Mouse (Mus musculus) thymus, adult 2 months (tissue): ENCODE data around the gene Creb3l1.

Experiments
- CTCF ChIP-seq: fragments of 200-500 bp; IDR thresholded peaks from 2 replicates; pipeline ENCODE4 v1.5.1; 2012; ENCODE audit warnings: mild to moderate bottlenecking, control low read depth, low read length, moderate library complexity, borderline replicate concordance; ENCODE audit not compliant: control insufficient read depth, poor library complexity, insufficient read depth; ENCODE audit errors: extremely low read depth
- POLR2A ChIP-seq: fragments of 200-500 bp; IDR thresholded peaks from 2 replicates; pipeline ENCODE4 v1.6.1; 2012; ENCODE audit warnings: mild to moderate bottlenecking, low read length, control low read depth, moderate library complexity; ENCODE audit not compliant: control insufficient read depth, poor library complexity, insufficient read depth; ENCODE audit errors: extremely low read depth

- TF ChIP-seq POLR2A (no peak), CTCF (no peak)
These were observed 41.6 kb upstream of the Creb3l1 start for GRCm38 (mm10) chr2:92065938-92066337.
